Mouse (Mus musculus) lung, adult 2 months (tissue): ENCODE measurements around the gene Tenm4.

Experiments
- CTCF ChIP-seq: fragments of 200-500 bp; IDR thresholded peaks from 2 replicates; pipeline ENCODE4 v1.5.1; 2011; ENCODE audit warnings: mild to moderate bottlenecking, low read length, control low read depth; ENCODE audit not compliant: insufficient read depth
- POLR2A ChIP-seq: fragments of 200-500 bp; IDR thresholded peaks from 2 replicates; pipeline ENCODE4 v1.6.1; 2011; ENCODE audit warnings: low read depth, mild to moderate bottlenecking, control low read depth, low read length, borderline replicate concordance; ENCODE audit errors: extremely low read depth

DNA sequence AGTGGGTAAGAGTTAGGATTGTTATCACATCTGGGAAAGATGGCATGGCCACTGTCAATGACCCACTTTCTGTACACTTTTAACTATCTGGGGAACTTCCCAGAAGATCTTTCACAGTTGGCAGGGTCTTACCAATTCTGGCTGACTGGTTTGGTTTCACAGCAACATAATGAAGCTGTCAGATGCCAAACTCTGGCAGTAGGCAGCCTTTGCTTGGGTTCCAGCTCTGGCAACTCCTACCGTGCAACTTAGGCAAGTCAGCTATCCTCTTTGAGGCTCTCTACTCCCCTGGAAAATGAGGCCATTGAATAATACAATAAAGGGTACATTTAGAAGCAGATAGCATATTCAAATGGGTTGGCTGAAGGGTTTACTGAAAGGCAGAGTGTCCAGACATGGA, 226.9 kb downstream of the Tenm4 start:
- TF ChIP-seq CTCF (no peak), POLR2A (no peak)
